Mouse (Mus musculus) forebrain, embryonic 13.5 days (tissue): ENCODE results near the gene Tssc4. TPM values are rescaled to one million over a fixed set of nuclear protein-coding genes. Genes with fewer than 3 reads are reported as not detected.

Experiments
- ATAC-seq: fragments of 200-750 bp; cut with Nextera tagmentation; 2 replicates; pipeline ENCODE4 v1.8.0; 2017
- H3K27ac ChIP-seq: fragments of 300-500 bp; sonication (generic); 2 replicates; pipeline ENCODE4 v1.5.1; 2015; ENCODE audit warnings: inconsistent platforms, mild to moderate bottlenecking, moderate library complexity
- H3K27me3 ChIP-seq: fragments of 300-500 bp; sonication (generic); 2 replicates; pipeline ENCODE4 v1.6.1; 2015; ENCODE audit warnings: mild to moderate bottlenecking, inconsistent platforms
- H3K36me3 ChIP-seq: fragments of 300-500 bp; sonication (generic); 2 replicates; pipeline ENCODE4 v1.6.1; 2015; ENCODE audit warnings: mild to moderate bottlenecking, inconsistent platforms; ENCODE audit not compliant: poor library complexity, severe bottlenecking
- H3K4me1 ChIP-seq: fragments of 300-500 bp; sonication (generic); 2 replicates; pipeline ENCODE4 v1.6.1; 2015; ENCODE audit warnings: inconsistent platforms
- H3K4me2 ChIP-seq: fragments of 300-500 bp; sonication (generic); 2 replicates; pipeline ENCODE4 v1.6.1; 2015; ENCODE audit warnings: inconsistent platforms, mild to moderate bottlenecking, moderate library complexity
- H3K4me3 ChIP-seq: fragments of 300-500 bp; sonication (generic); 2 replicates; pipeline ENCODE4 v1.5.1; 2015; ENCODE audit warnings: mild to moderate bottlenecking, inconsistent platforms
- H3K9ac ChIP-seq: fragments of 300-500 bp; sonication (generic); 2 replicates; pipeline ENCODE4 v1.6.1; 2015; ENCODE audit warnings: mild to moderate bottlenecking, inconsistent platforms
- H3K9me3 ChIP-seq: fragments of 300-500 bp; sonication (generic); replicated peaks from 2 replicates; pipeline ENCODE4 v1.6.1; 2016; ENCODE audit warnings: inconsistent platforms
- WGBS: fragments of 180-500 bp; shearing (Covaris S2); methylation state at CpG from one replicate; pipeline ENCODE4 v1.1.7; 2015; 5-methylcytosine and 5-hydroxymethylcytosine counted together
- polyA plus RNA-seq: library from polyadenylated mRNA; unstranded; fragments of >200 nt; fragmentation: Nextera tagmentation; extraction: Ambion mirVana; gene quantifications from 2 replicates; pipeline ENCODE4 v1.2.1, GENCODE M21; 2015

Gene Tssc4
- 108 and 122 TPM in 2 replicates for polyA plus RNA-seq

GRCm38 (mm10) chr7:143068882-143069591, at the start of gene Tssc4:
Tssc4 (plus strand) TSS chr7:143069249.
- Histone ChIP-seq H3K9ac (peak within 1 kb of the TSS; percentile 94), H3K27ac (peak within 1 kb of the TSS; percentile 93), H3K4me1 (peaks cover 30% of the 10 kb centered on the region), H3K4me2 (peak within 1 kb of the TSS; percentile 100), H3K27me3 (no peaks in the 10 kb centered on the region), H3K36me3 (peaks cover 40% of the 10 kb centered on the region), H3K9me3 (no peaks in the 10 kb centered on the region), H3K4me3 (peak within 1 kb of the TSS; percentile 89)
- peak; percentile 98 for ATAC-seq
- under 1% methylated on average over 51 of the region's 51 CpGs for WGBS

DNA sequence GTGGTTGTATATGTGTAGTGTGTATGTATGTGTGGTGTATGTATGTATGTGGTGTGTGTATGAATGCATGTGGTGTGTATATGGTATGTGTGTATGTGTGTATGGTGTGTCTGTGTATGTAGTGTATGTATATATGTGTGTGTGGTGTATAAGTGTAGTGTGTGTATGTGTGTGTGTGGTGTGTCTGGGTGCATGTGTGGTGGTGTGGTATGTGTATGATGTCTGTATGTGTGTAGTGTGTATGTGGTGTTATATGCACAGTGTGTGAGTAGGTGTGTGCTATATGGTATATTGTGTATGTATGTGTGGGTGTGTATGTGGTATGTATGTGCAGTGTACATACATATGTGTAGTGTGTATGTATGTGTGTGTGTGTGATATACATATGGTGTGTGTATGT, 49.0 kb upstream of the Tssc4 start:
- Histone ChIP-seq H3K4me3 (no peak overlapping the region), H3K36me3 (no peaks in the 10 kb centered on the region), H3K27ac (no peak overlapping the region), H3K4me1 (peaks cover 16% of the 10 kb centered on the region), H3K9ac (no peak overlapping the region), H3K9me3 (no peaks in the 10 kb centered on the region), H3K4me2 (no peak overlapping the region), H3K27me3 (no peaks in the 10 kb centered on the region)
- ATAC-seq: no peak

DNA sequence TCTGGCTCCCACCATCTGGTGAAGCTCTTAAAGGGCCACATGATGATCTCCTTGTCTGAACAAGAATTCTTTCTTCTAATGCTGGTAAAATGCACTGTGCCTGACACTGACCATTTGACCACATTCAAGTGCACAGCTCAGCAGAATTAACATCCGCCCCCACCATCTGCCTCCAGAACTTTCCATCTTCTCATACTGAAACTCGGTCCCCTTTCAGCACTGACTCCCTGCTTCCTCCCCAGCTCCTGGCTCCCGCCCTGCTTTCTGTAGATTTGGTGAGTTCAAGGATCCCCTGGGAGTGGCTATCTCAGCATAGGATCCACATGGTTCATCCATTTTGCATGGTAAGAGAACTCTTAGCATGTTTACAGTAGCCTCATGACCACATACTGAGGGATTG, 48.3 kb upstream of the Tssc4 start:
- Histone ChIP-seq H3K9me3 (no peaks in the 10 kb centered on the region), H3K9ac (no peak overlapping the region), H3K27ac (no peak overlapping the region), H3K4me2 (no peak overlapping the region), H3K4me1 (peaks cover 13% of the 10 kb centered on the region), H3K36me3 (no peaks in the 10 kb centered on the region), H3K27me3 (no peaks in the 10 kb centered on the region), H3K4me3 (no peak overlapping the region)
- ATAC-seq: no peak
- WGBS: 87% methylated on average over 3 of the region's 3 CpGs

DNA sequence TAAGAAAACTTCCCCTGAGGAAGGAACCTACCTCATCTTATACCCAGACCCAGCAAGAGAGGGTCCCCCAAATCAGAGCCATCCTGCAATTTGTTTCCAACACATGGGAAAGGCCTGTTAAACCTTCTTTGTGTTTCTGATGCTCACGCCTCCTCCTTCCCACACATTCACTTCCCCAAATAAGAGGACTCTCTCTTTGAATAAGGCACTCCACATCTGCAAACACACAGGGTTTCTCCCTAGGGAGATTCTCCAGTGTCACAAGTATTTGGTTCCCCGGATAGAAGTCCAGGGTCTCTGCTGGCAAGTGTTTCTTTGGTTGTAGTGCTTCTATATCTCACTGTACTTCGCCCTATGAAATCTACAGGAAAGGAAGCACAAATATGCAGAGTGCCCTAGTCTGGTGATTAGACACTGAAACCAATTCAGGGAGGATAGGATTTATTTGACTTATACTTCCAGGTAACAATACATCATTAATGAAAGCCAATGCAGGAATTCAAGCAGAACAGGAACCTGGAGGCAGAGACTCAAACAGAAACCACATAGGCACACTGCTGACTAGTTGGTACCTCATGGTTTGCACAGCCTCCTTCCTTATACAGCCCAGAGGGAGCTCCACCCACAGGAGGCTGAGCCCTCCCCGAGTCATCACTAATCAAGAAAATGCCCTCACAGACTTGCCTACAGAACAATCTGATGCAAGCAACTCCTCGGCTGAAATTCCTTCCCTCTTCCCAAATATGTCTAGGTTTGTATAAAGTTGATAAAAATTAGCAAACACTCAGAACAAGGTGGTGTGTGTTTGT, 47.5 kb upstream of the Tssc4 start:
- no peak for ATAC-seq
- Histone ChIP-seq H3K27ac (no peak overlapping the region), H3K9ac (no peak overlapping the region)

GRCm38 (mm10) chr7:143023499-143023898, 45.5 kb upstream of the Tssc4 start:
- WGBS: 90% methylated on average over 2 of the region's 2 CpGs
- no peak overlapping the region for H3K4me2 ChIP-seq
- no peaks in the 10 kb centered on the region for H3K4me1 ChIP-seq
- no peak overlapping the region for H3K9ac ChIP-seq
- no peaks in the 10 kb centered on the region for H3K9me3 ChIP-seq
- no peaks in the 10 kb centered on the region for H3K27me3 ChIP-seq
- H3K36me3 ChIP-seq: no peaks in the 10 kb centered on the region
- no peak overlapping the region for H3K27ac ChIP-seq
- no peak for ATAC-seq
- H3K4me3 ChIP-seq: no peak overlapping the region

More for the DNA sequence above, 47.5 kb upstream of the Tssc4 start:
- Histone ChIP-seq H3K4me3 (no peak overlapping the region), H3K36me3 (no peaks in the 10 kb centered on the region), H3K4me1 (peaks cover 5% of the 10 kb centered on the region; the same call in 1 of the 2 replicates), H3K9me3 (no peaks in the 10 kb centered on the region), H3K27me3 (no peaks in the 10 kb centered on the region), H3K4me2 (no peak overlapping the region)
- 68% methylated on average over 5 of the region's 5 CpGs for WGBS

- H3K4me3 ChIP-seq: no peak overlapping the region
- no peaks in the 10 kb centered on the region for H3K27me3 ChIP-seq
- H3K9me3 ChIP-seq: no peaks in the 10 kb centered on the region
- no peaks in the 10 kb centered on the region for H3K36me3 ChIP-seq
- no peaks in the 10 kb centered on the region for H3K4me1 ChIP-seq
- H3K4me2 ChIP-seq: no peak overlapping the region
- no peak overlapping the region for H3K27ac ChIP-seq
- H3K9ac ChIP-seq: no peak overlapping the region
- no peak for ATAC-seq
- 97% methylated on average over 1 of the region's 1 CpGs for WGBS
These were observed 44.8 kb upstream of the Tssc4 start for GRCm38 (mm10) chr7:143024293-143024692.

GRCm38 (mm10) chr7:143025496-143025895, 43.6 kb upstream of the Tssc4 start:
- ATAC-seq: no peak
- no peak overlapping the region for H3K4me3 ChIP-seq
- no peak overlapping the region for H3K9ac ChIP-seq
- H3K36me3 ChIP-seq: no peaks in the 10 kb centered on the region
- H3K27me3 ChIP-seq: no peaks in the 10 kb centered on the region
- H3K4me2 ChIP-seq: no peak overlapping the region
- no peaks in the 10 kb centered on the region for H3K9me3 ChIP-seq
- H3K27ac ChIP-seq: no peak overlapping the region
- 88% methylated on average over 3 of the region's 3 CpGs for WGBS
- no peaks in the 10 kb centered on the region for H3K4me1 ChIP-seq

DNA sequence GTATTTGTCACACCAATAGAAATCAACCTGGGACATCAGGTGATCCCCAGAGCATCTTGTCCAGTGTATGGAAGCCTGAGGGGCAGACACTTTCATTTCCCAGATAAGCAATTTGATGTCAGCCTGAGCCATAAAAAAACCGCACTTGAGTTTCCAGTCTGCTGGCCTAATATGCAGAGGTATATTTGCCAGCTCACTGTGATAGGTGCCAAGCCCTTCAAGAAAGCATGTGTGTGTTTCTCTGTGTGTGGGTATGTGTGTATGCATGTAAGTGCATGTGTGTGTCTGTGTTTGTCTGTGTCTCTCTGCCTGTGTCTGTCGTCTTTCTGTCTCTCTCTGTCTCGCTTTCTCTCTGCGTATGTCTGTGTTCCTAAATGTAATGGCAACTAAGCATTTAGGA, 41.9 kb upstream of the Tssc4 start:
- H3K4me1 ChIP-seq: no peaks in the 10 kb centered on the region
- ATAC-seq: no peak
- WGBS: 95% methylated on average over 4 of the region's 4 CpGs
- H3K27ac ChIP-seq: no peak overlapping the region
- H3K9ac ChIP-seq: no peak overlapping the region
- no peaks in the 10 kb centered on the region for H3K36me3 ChIP-seq
- H3K4me3 ChIP-seq: no peak overlapping the region
- H3K27me3 ChIP-seq: no peaks in the 10 kb centered on the region
- no peak overlapping the region for H3K4me2 ChIP-seq
- H3K9me3 ChIP-seq: no peaks in the 10 kb centered on the region

DNA sequence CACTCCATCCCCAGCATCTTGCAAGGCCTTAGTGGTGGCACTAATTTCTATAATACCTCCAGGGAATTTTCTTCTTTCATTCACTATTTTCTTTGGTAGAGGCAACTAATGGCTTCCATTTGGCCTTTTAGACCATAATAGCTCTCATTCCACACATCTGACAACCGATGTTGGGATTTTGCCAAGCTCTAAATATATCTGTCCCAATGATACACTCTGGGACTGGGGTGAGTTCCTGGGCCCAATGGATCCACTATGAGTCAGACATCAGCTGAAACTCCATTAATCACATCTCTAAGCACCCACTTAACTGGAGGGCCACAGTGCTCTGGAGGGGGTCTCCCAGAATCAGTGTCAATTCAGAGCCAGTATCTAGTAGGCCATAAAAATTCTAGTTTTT, 37.2 kb upstream of the Tssc4 start:
- no peak overlapping the region for H3K27ac ChIP-seq
- 80% methylated on average over 1 of the region's 1 CpGs for WGBS
- H3K9ac ChIP-seq: no peak overlapping the region
- no peaks in the 10 kb centered on the region for H3K9me3 ChIP-seq
- no peak overlapping the region for H3K4me3 ChIP-seq
- H3K4me2 ChIP-seq: no peak overlapping the region
- 0 out of 2 replicates have a peak, but pooled peaks cover 7% of the 10 kb centered on the region for H3K36me3 ChIP-seq
- H3K27me3 ChIP-seq: no peaks in the 10 kb centered on the region
- H3K4me1 ChIP-seq: no peaks in the 10 kb centered on the region
- ATAC-seq: no peak

DNA sequence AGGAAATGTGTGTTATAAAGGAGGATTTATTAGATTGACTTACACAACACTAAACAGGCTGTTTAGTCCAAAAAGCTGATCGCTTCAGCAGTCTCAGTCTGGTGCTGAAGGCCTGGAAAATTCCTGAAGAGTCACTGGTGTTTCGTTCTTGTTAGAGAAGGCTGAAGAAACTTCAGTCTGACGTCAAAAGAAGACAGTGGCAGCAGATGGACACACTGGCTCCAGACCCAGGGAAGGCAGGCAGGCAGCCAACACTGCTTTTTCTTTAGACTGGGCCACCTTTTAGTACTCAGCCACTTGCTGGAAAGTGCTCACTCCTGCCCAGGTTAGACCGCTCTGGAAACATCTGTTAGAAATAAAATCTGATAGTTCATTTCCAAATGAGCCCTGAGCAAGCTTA, 35.5 kb upstream of the Tssc4 start:
- H3K4me2 ChIP-seq: no peak overlapping the region
- no peaks in the 10 kb centered on the region for H3K4me1 ChIP-seq
- 0 out of 2 replicates have a peak, but pooled peaks cover 9% of the 10 kb centered on the region for H3K36me3 ChIP-seq
- 88% methylated on average over 4 of the region's 4 CpGs for WGBS
- no peak overlapping the region for H3K27ac ChIP-seq
- no peaks in the 10 kb centered on the region for H3K9me3 ChIP-seq
- no peaks in the 10 kb centered on the region for H3K27me3 ChIP-seq
- H3K9ac ChIP-seq: no peak overlapping the region
- no peak for ATAC-seq
- no peak overlapping the region for H3K4me3 ChIP-seq

DNA sequence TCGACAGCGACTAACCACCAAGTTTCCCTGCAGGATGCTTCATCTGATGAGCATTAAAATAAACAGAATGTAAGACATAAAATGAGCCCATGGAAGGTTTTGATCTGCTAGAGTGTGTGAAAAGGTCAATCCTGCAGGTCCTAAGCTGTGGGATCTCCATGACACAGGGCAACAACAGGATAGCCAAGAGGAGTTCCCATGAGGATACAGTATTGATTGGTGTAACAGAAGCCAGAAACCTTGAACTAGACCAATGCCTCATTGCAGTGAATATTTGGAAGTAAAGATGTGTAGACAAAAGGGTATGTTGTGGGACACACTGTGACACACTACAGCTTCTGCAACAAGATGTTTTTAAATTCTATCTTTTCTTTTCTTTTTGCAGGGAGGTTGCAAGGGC, 34.9 kb upstream of the Tssc4 start:
- Histone ChIP-seq H3K4me2 (no peak overlapping the region), H3K9me3 (no peaks in the 10 kb centered on the region), H3K9ac (no peak overlapping the region), H3K4me3 (no peak overlapping the region), H3K27me3 (no peaks in the 10 kb centered on the region), H3K4me1 (no peaks in the 10 kb centered on the region), H3K36me3 (0 out of 2 replicates have a peak, but pooled peaks cover 9% of the 10 kb centered on the region), H3K27ac (no peak overlapping the region)
- 94% methylated on average over 2 of the region's 2 CpGs for WGBS
- no peak for ATAC-seq
